Mouse (Mus musculus) cerebellum, adult 2 months (tissue): ENCODE measurements around the gene Urb1.

Source experiments
- CTCF ChIP-seq: fragments of 200-500 bp; IDR thresholded peaks from 2 replicates; pipeline ENCODE4 v1.5.1; 2011; ENCODE audit warnings: low read depth, mild to moderate bottlenecking, control low read depth, low read length, moderate library complexity, borderline replicate concordance; ENCODE audit not compliant: insufficient read depth
- POLR2A ChIP-seq: fragments of 200-500 bp; IDR thresholded peaks from 2 replicates; pipeline ENCODE4 v1.6.1; 2011; ENCODE audit warnings: low read length, control low read depth, borderline replicate concordance; ENCODE audit not compliant: insufficient read depth

- TF ChIP-seq CTCF, result no peak
- TF ChIP-seq POLR2A, result no peak
Measured at GRCm38 (mm10) chr16:90790946-90791345, 19.3 kb downstream of the Urb1 start.
